Mouse (Mus musculus): Measurements from ENCODE around the gene Gm7903.
"Not testable (repeated sequence)": the region's sequence is repeated elsewhere in the genome, so short reads cannot be mapped to it uniquely, and the experiment has no call there.

The Gm7903 gene

DNA sequence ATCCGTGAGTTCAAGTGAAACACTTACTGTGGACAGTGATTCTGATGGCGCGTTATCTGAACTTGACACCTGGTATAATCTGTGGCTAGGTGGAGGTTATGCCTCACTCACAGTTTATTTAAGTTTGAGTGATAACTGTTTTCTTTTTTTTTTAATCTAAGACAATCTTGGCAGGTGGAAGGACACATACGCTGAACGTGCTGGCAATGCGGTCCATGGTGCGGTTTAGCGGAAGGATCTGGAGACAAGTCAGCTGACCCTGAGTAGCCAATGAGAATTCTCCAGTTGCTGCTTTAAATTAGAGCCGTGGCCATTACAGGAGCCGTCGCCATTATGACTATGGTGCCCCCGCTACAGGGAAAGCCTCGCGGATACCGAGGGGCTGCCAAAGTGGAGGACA lies at the start of gene Gm7903:
Gene Gm7903, plus strand, starts transcription at position 301 of the 400 bp plus-strand sequence.
- not testable (repeated sequence) for DNase-seq (ENCODE audit: low spot score in 2 of 2)

DNA sequence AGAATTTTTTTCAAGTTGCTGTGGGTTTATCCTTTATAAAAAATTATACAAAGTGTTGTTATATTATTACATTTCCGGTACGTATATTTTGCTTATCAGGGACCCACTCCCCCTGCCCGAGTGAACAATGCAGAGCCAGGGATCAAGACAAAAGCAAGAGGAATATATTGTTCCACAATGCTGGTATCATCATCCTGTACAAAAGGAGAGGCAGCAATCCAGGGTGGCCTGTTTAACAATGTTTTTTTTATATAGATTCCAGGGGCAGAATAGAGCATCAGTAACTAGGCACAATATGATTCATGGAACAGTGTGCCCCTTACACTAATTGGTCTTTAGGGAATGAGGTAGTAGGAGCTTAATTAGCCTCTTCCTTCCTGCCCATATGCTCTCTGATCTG lies 30.1 kb upstream of the Gm7903 start:
- not testable (repeated sequence) for DNase-seq (ENCODE audit: low spot score in 2 of 2)

DNA sequence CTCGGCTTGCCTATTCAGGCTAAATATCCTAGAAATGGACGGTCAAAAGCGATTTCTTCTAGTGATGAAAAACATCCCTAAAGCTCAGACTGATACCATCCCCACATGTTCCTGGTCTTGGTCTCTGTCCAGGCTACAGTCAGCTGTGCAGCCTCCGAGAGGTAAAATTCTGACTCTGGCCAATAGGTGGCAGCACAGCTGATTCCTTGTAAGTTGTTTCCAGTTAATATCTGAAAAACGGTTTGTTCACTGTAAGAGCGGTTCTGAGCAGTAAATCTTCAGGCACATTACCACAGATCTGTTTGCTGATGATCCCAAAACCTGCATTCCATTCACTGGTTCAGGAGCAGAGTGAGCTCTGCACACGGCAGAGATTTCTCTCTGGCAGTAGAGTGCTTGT lies 12.4 kb upstream of the Gm7903 start:
- not testable (repeated sequence) for DNase-seq (ENCODE audit: low spot score in 2 of 2)

DNA sequence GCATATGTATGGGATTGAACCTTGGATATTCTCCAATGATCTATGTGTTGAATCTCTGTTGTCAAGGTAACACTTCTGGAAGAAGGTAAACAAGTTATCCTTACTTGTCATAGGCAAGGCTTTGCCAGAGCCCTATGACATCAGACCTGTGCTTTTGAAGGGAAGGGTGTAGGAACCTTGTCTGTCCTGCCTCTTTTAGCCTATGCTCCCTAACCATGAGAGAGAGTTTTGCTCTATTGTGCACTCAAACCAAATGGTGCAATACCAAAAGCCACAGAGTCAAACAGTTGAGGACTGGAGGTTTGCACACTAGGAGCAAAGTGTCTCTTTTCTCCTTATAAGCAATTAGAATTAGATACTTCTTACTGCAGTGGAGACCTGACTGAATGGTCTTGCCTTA lies 11.8 kb upstream of the Gm7903 start:
- DNase-seq (ENCODE audit: low spot score in 2 of 2) = not testable (repeated sequence)

DNA sequence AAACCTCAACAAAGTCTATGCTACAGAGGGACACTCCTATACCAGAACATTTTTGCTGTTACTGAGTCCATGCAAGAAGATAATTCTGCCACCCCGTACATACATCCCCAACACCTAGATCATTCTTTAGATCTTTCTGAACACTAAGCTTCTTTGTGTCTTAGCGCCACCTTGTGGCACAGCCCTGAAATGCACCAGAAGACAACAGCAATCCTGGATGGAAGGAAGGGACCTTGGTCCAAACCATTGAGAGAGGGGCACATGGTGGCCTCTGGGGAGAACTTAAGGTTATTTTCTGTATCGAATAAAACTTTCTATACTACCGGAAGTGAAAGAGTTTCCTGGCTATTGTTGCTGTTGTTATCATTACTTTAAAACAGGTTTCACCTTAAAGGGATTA lies 11.2 kb upstream of the Gm7903 start:
- DNase-seq (ENCODE audit: low spot score in 2 of 2) = not testable (repeated sequence)

DNA sequence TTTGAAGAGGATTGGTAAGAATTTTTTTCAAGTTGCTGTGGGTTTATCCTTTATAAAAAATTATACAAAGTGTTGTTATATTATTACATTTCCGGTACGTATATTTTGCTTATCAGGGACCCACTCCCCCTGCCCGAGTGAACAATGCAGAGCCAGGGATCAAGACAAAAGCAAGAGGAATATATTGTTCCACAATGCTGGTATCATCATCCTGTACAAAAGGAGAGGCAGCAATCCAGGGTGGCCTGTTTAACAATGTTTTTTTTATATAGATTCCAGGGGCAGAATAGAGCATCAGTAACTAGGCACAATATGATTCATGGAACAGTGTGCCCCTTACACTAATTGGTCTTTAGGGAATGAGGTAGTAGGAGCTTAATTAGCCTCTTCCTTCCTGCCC lies 30.5 kb downstream of the Gm7903 start:
- not testable (repeated sequence) for DNase-seq (ENCODE audit: low spot score in 2 of 2)

DNA sequence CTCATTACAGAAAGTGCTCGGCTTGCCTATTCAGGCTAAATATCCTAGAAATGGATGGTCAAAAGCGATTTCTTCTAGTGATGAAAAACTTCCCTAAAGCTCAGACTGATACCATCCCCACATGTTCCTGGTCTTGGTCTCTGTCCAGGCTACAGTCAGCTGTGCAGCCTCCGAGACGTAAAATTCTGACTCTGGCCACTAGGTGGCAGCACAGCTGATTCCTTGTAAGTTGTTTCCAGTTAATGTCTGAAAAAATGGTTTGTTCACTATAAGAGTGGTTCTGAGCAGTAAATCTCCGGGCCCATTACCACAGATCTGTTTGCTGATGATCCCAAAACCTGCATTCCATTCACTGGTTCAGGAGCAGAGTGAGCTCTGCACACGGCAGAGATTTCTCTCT lies 48.3 kb downstream of the Gm7903 start:
- not testable (repeated sequence) for DNase-seq (ENCODE audit: low spot score in 2 of 2)

DNA sequence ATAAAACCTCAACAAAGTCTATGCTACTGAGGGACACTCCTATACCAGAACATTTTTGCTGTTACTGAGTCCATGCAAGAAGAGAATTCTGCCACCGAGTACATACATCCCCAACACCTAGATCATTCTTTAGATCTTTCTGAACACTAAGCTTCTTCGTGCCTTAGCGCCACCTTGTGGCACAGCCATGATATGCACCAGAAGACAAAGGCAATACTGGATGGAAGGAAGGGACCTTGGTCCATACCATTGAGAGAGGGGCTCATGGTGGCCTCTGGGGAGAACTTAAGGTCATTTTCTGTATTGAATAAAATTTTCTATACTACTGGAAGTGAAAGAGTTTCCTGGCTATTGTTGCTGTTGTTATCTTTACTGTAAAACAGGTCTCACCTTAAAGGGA lies 49.5 kb downstream of the Gm7903 start:
- not testable (repeated sequence) for DNase-seq (ENCODE audit: low spot score in 2 of 2)
